Mouse (Mus musculus): ENCODE measurements around the gene Zfp583.

DNA sequence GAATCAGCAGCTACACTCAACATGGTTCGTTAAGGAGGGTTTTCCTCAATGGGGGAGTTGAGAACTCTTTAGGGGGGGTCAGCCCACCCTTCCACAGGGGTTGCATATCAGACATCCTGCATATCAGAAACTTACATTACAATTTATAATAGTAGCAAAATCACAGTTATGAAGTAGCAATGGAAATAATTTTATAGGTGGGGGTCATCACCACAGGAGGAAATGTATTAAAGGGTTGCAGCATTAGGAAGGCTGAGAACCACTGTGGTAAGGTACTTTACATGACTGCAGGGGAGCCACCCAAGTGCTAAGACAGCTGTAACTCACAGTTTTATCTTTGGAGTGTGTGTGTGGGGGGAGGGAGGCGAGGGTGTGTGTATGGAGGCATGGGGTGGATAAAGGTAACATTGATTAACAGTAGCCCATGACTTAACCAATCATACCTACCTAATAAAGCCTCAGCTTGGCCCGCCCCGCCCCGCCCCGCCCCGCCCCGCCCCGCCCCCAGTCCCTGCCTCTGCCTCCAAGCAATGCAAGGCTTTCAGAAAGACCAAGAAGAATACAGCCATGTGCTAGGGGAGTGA is 29.5 kb upstream of the Zfp583 start:
- no peak for TF ChIP-seq POLR2A (IDR thresholded peaks at IDR 0.05; ENCODE audit: low read depth, low read length)
- no peak for TF ChIP-seq CTCF (conservative IDR thresholded peaks at IDR 0.05; ENCODE audit: insufficient read depth, insufficient read length, low read depth, low read length)

Data from kidney, adult 2 months (tissue).